Mouse (Mus musculus): Measurements from ENCODE around the gene Slc16a4. TPM values are rescaled to one million over a fixed set of nuclear protein-coding genes. Genes with fewer than 3 reads are reported as not detected.

Gene Slc16a4
- polyA plus RNA-seq (2012; rRNA removed): 0.04 and 0.05 TPM in 2 replicates

GRCm38 (mm10) chr3:107290764-107291381 lies at the start of gene Slc16a4:
Gene Slc16a4, plus strand, starts transcription at chr3:107291230.
- Histone ChIP-seq H3K36me3 (ENCODE audit: control insufficient read depth, insufficient read depth, low read length) (no peaks in the 10 kb centered on the region), H3K27ac (ENCODE audit: insufficient read depth, low read length) (no peak within 1 kb of the TSS), H3K4me1 (ENCODE audit: control insufficient read depth, insufficient read depth, insufficient read length) (no peaks in the 10 kb centered on the region), H3K4me3 (ENCODE audit: extremely low read depth, insufficient read depth, insufficient read length) (no peak within 1 kb of the TSS), H3K27me3 (ENCODE audit: control insufficient read depth, insufficient read depth, low read length) (no peaks in the 10 kb centered on the region)
- DNase-seq (ENCODE audit: low read depth in 1 of 2, low spot score in 2 of 2): no peak
- 52% methylated on average over 9 of the region's 9 CpGs for WGBS
- TF ChIP-seq CTCF (IDR thresholded peaks at IDR 0.05; ENCODE audit: extremely low read depth, insufficient read depth, insufficient read length, insufficient replicate concordance): no peak
- no peak for TF ChIP-seq POLR2A (IDR thresholded peaks at IDR 0.05; ENCODE audit: low read depth, low read length)

GRCm38 (mm10) chr3:107241389-107242094 lies 49.5 kb upstream of the Slc16a4 start:
- WGBS: 31% methylated on average over 14 of the region's 14 CpGs
- no peak for TF ChIP-seq POLR2A (IDR thresholded peaks at IDR 0.05; ENCODE audit: low read depth, low read length)
- no peak for TF ChIP-seq CTCF (IDR thresholded peaks at IDR 0.05; ENCODE audit: extremely low read depth, insufficient read depth, insufficient read length, insufficient replicate concordance)
- no peaks in the 10 kb centered on the region; the same call in 1 of the 2 replicates for H3K4me1 ChIP-seq (ENCODE audit: control insufficient read depth, insufficient read depth, insufficient read length)
- H3K27ac ChIP-seq (ENCODE audit: insufficient read depth, low read length): no peak overlapping the region
- no peaks in the 10 kb centered on the region for H3K27me3 ChIP-seq (ENCODE audit: control insufficient read depth, insufficient read depth, low read length)
- H3K36me3 ChIP-seq (ENCODE audit: control insufficient read depth, insufficient read depth, low read length): no peaks in the 10 kb centered on the region
- no peak overlapping the region for H3K4me3 ChIP-seq (ENCODE audit: extremely low read depth, insufficient read depth, insufficient read length)
- DNase-seq (ENCODE audit: low read depth in 1 of 2, low spot score in 2 of 2): no peak

- WGBS: 83% methylated on average over 6 of the region's 6 CpGs
- TF ChIP-seq POLR2A (IDR thresholded peaks at IDR 0.05; ENCODE audit: low read depth, low read length): no peak
- TF ChIP-seq CTCF (IDR thresholded peaks at IDR 0.05; ENCODE audit: extremely low read depth, insufficient read depth, insufficient read length, insufficient replicate concordance): no peak
- H3K27me3 ChIP-seq (ENCODE audit: control insufficient read depth, insufficient read depth, low read length): no peaks in the 10 kb centered on the region
- H3K4me1 ChIP-seq (ENCODE audit: control insufficient read depth, insufficient read depth, insufficient read length): no peaks in the 10 kb centered on the region
- no peak for DNase-seq (ENCODE audit: low read depth in 1 of 2, low spot score in 2 of 2)
- no peak overlapping the region for H3K27ac ChIP-seq (ENCODE audit: insufficient read depth, low read length)
- no peaks in the 10 kb centered on the region for H3K36me3 ChIP-seq (ENCODE audit: control insufficient read depth, insufficient read depth, low read length)
- H3K4me3 ChIP-seq (ENCODE audit: extremely low read depth, insufficient read depth, insufficient read length): no peak overlapping the region
Measured at GRCm38 (mm10) chr3:107246876-107247275, 44.2 kb upstream of the Slc16a4 start.

- Histone ChIP-seq H3K27me3 (ENCODE audit: control insufficient read depth, insufficient read depth, low read length) (no peaks in the 10 kb centered on the region), H3K36me3 (ENCODE audit: control insufficient read depth, insufficient read depth, low read length) (no peaks in the 10 kb centered on the region), H3K4me1 (ENCODE audit: control insufficient read depth, insufficient read depth, insufficient read length) (no peaks in the 10 kb centered on the region), H3K27ac (ENCODE audit: insufficient read depth, low read length) (no peak overlapping the region), H3K4me3 (ENCODE audit: extremely low read depth, insufficient read depth, insufficient read length) (no peak overlapping the region)
- DNase-seq (ENCODE audit: low read depth in 1 of 2, low spot score in 2 of 2): no peak
- TF ChIP-seq POLR2A (IDR thresholded peaks at IDR 0.05; ENCODE audit: low read depth, low read length) (no peak), CTCF (IDR thresholded peaks at IDR 0.05; ENCODE audit: extremely low read depth, insufficient read depth, insufficient read length, insufficient replicate concordance) (no peak)
- 63% methylated on average over 3 of the region's 3 CpGs for WGBS
Measured at GRCm38 (mm10) chr3:107249042-107249441, 42.0 kb upstream of the Slc16a4 start.

GRCm38 (mm10) chr3:107250320-107250719 lies 40.7 kb upstream of the Slc16a4 start:
- H3K27me3 ChIP-seq (ENCODE audit: control insufficient read depth, insufficient read depth, low read length): no peaks in the 10 kb centered on the region
- no peak for DNase-seq (ENCODE audit: low read depth in 1 of 2, low spot score in 2 of 2)
- no peak overlapping the region for H3K27ac ChIP-seq (ENCODE audit: insufficient read depth, low read length)
- 59% methylated on average over 2 of the region's 2 CpGs for WGBS
- no peak overlapping the region for H3K4me3 ChIP-seq (ENCODE audit: extremely low read depth, insufficient read depth, insufficient read length)
- TF ChIP-seq POLR2A (IDR thresholded peaks at IDR 0.05; ENCODE audit: low read depth, low read length): no peak
- no peak for TF ChIP-seq CTCF (IDR thresholded peaks at IDR 0.05; ENCODE audit: extremely low read depth, insufficient read depth, insufficient read length, insufficient replicate concordance)
- H3K4me1 ChIP-seq (ENCODE audit: control insufficient read depth, insufficient read depth, insufficient read length): no peaks in the 10 kb centered on the region
- no peaks in the 10 kb centered on the region for H3K36me3 ChIP-seq (ENCODE audit: control insufficient read depth, insufficient read depth, low read length)

- Histone ChIP-seq H3K27ac (ENCODE audit: insufficient read depth, low read length) (no peak overlapping the region), H3K27me3 (ENCODE audit: control insufficient read depth, insufficient read depth, low read length) (no peaks in the 10 kb centered on the region), H3K36me3 (ENCODE audit: control insufficient read depth, insufficient read depth, low read length) (no peaks in the 10 kb centered on the region), H3K4me3 (ENCODE audit: extremely low read depth, insufficient read depth, insufficient read length) (no peak overlapping the region), H3K4me1 (ENCODE audit: control insufficient read depth, insufficient read depth, insufficient read length) (no peaks in the 10 kb centered on the region)
- no peak for TF ChIP-seq CTCF (IDR thresholded peaks at IDR 0.05; ENCODE audit: extremely low read depth, insufficient read depth, insufficient read length, insufficient replicate concordance)
- no peak for TF ChIP-seq POLR2A (IDR thresholded peaks at IDR 0.05; ENCODE audit: low read depth, low read length)
- under 1% methylated on average over 4 of the region's 4 CpGs for WGBS
- no peak for DNase-seq (ENCODE audit: low read depth in 1 of 2, low spot score in 2 of 2)
Measured at GRCm38 (mm10) chr3:107252035-107252434, 39.0 kb upstream of the Slc16a4 start.

- H3K4me1 ChIP-seq (ENCODE audit: control insufficient read depth, insufficient read depth, insufficient read length): no peaks in the 10 kb centered on the region
- 74% methylated on average over 5 of the region's 5 CpGs for WGBS
- no peaks in the 10 kb centered on the region for H3K36me3 ChIP-seq (ENCODE audit: control insufficient read depth, insufficient read depth, low read length)
- H3K27me3 ChIP-seq (ENCODE audit: control insufficient read depth, insufficient read depth, low read length): no peaks in the 10 kb centered on the region
- H3K4me3 ChIP-seq (ENCODE audit: extremely low read depth, insufficient read depth, insufficient read length): no peak overlapping the region
- TF ChIP-seq POLR2A (IDR thresholded peaks at IDR 0.05; ENCODE audit: low read depth, low read length) (no peak), CTCF (IDR thresholded peaks at IDR 0.05; ENCODE audit: extremely low read depth, insufficient read depth, insufficient read length, insufficient replicate concordance) (no peak)
- no peak for DNase-seq (ENCODE audit: low read depth in 1 of 2, low spot score in 2 of 2)
- no peak overlapping the region for H3K27ac ChIP-seq (ENCODE audit: insufficient read depth, low read length)
Measured at GRCm38 (mm10) chr3:107253925-107254324, 37.1 kb upstream of the Slc16a4 start.
